Mouse (Mus musculus) bone marrow macrophage, adult 2 months (primary cell): ENCODE measurements around the gene Cul9. TPM values are rescaled to one million over a fixed set of nuclear protein-coding genes. Genes with fewer than 3 reads are reported as not detected.

Source experiments
- H3K27ac ChIP-seq: 2 replicates; pipeline ENCODE4 v1.5.1; 2012; ENCODE audit warnings: low read depth, low read length; ENCODE audit not compliant: insufficient read depth
- H3K4me1 ChIP-seq: 2 replicates; pipeline ENCODE4 v1.6.1; 2012; ENCODE audit warnings: low read length; ENCODE audit not compliant: control insufficient read depth, insufficient read depth
- H3K4me3 ChIP-seq: 2 replicates; pipeline ENCODE4 v1.5.1; 2012; ENCODE audit warnings: mild to moderate bottlenecking, low read length, moderate library complexity; ENCODE audit not compliant: insufficient read depth
- CTCF ChIP-seq: IDR thresholded peaks from 2 replicates; pipeline ENCODE4 v1.5.1; 2012; ENCODE audit warnings: low read depth, mild to moderate bottlenecking, low read length, moderate library complexity
- POLR2A ChIP-seq: IDR thresholded peaks from 2 replicates; pipeline ENCODE4 v1.6.1; 2012; ENCODE audit warnings: mild to moderate bottlenecking, low read depth, low read length, borderline replicate concordance
- polyA plus RNA-seq: library from polyadenylated mRNA; stranded (reverse); fragments of >200 nt; gene quantifications from 2 replicates; pipeline ENCODE4 v1.2.4, GENCODE M21; 2012; ENCODE audit not compliant: missing spikeins, insufficient read depth, insufficient read length

Gene Cul9
- 27.7 and 46.3 TPM in 2 replicates for polyA plus RNA-seq

GRCm38 (mm10) chr17:46545813-46546564, at the start of gene Cul9:
Gene Cul9 (minus strand): TSS chr17:46546388.
- Histone ChIP-seq H3K27ac (no peak within 1 kb of the TSS), H3K4me3 (peak within 1 kb of the TSS; percentile 63), H3K4me1 (0 out of 2 replicates have a peak, but pooled peaks cover 2% of the 10 kb centered on the region)
- TF ChIP-seq POLR2A (no peak), CTCF (no peak)

GRCm38 (mm10) chr17:46595336-46595735, 49.1 kb upstream of the Cul9 start:
- H3K4me3 ChIP-seq = no peak overlapping the region
- TF ChIP-seq CTCF (no peak), POLR2A (no peak)
- no peak overlapping the region for H3K27ac ChIP-seq
- H3K4me1 ChIP-seq = no peaks in the 10 kb centered on the region

- no peak overlapping the region for H3K4me3 ChIP-seq
- H3K27ac ChIP-seq = no peak overlapping the region
- H3K4me1 ChIP-seq = no peaks in the 10 kb centered on the region
- no peak for TF ChIP-seq POLR2A
- no peak for TF ChIP-seq CTCF
Measured at GRCm38 (mm10) chr17:46594606-46595005, 48.4 kb upstream of the Cul9 start.

GRCm38 (mm10) chr17:46593124-46593523, 46.9 kb upstream of the Cul9 start:
- no peak overlapping the region for H3K4me3 ChIP-seq
- peaks cover 3% of the 10 kb centered on the region; the same call in 1 of the 2 replicates for H3K4me1 ChIP-seq
- H3K27ac ChIP-seq = no peak overlapping the region
- TF ChIP-seq POLR2A (no peak), CTCF (no peak)

- TF ChIP-seq POLR2A (no peak), CTCF (no peak)
- H3K4me3 ChIP-seq = no peak overlapping the region
- H3K27ac ChIP-seq = no peak overlapping the region
- peaks cover 7% of the 10 kb centered on the region; the same call in 1 of the 2 replicates for H3K4me1 ChIP-seq
Measured at GRCm38 (mm10) chr17:46591406-46591805, 45.2 kb upstream of the Cul9 start.

GRCm38 (mm10) chr17:46590439-46590838, 44.3 kb upstream of the Cul9 start:
- TF ChIP-seq POLR2A (no peak), CTCF (no peak)
- H3K27ac ChIP-seq = no peak overlapping the region
- no peak overlapping the region for H3K4me3 ChIP-seq
- peaks cover 10% of the 10 kb centered on the region; the same call in 1 of the 2 replicates for H3K4me1 ChIP-seq

GRCm38 (mm10) chr17:46589635-46590314, 43.6 kb upstream of the Cul9 start:
- H3K27ac ChIP-seq = no peak overlapping the region
- no peak for TF ChIP-seq POLR2A
- TF ChIP-seq CTCF = 0 out of 2 replicates have a peak, but pooled peaks have one; percentile 17
- H3K4me3 ChIP-seq = no peak overlapping the region
- peaks cover 10% of the 10 kb centered on the region; the same call in 1 of the 2 replicates for H3K4me1 ChIP-seq

GRCm38 (mm10) chr17:46588913-46589312, 42.7 kb upstream of the Cul9 start:
- H3K27ac ChIP-seq = no peak overlapping the region
- H3K4me3 ChIP-seq = no peak overlapping the region
- TF ChIP-seq CTCF (no peak), POLR2A (no peak)
- H3K4me1 ChIP-seq = peaks cover 10% of the 10 kb centered on the region; the same call in 1 of the 2 replicates

GRCm38 (mm10) chr17:46588173-46588572, 42.0 kb upstream of the Cul9 start:
- peaks cover 10% of the 10 kb centered on the region; the same call in 1 of the 2 replicates for H3K4me1 ChIP-seq
- H3K27ac ChIP-seq = no peak overlapping the region
- TF ChIP-seq POLR2A = no peak
- no peak for TF ChIP-seq CTCF
- H3K4me3 ChIP-seq = no peak overlapping the region

- TF ChIP-seq CTCF = no peak
- TF ChIP-seq POLR2A = no peak
- Histone ChIP-seq H3K27ac (no peak overlapping the region), H3K4me3 (no peak overlapping the region), H3K4me1 (peaks cover 10% of the 10 kb centered on the region; the same call in 1 of the 2 replicates)
Measured at GRCm38 (mm10) chr17:46586327-46586726, 40.1 kb upstream of the Cul9 start.
